Comparison of ENCODE assay signal across 22 mouse cellular contexts in genomic region chr5:115955131-115955530, GRCm38 (mm10).
DNase-seq lines count a peak whose midpoint lies in the region; ATAC-seq lines count a peak whose summit lies in the region.
"Had no signal": no experiment of that assay in that cellular context is flagged by ENCODE, and none has a peak within 500 bp of the region (broad histone marks: within the 10 kb centered on the region; RNA-seq: fewer than 3 reads in every experiment).

No protein-coding gene starts in this region.

- intact Hi-C loops in left cerebral cortex, postnatal 25 days (cut with DNase I), result no loop called here

- no peak for DNase-seq in frontal cortex, postnatal 25 days (ENCODE audit: low spot score in 2 of 2)
- peak; percentile 81 for DNase-seq in right cerebral cortex, adult 18-20 months
- DNase-seq in right cerebral cortex, postnatal 4 days, result no peak
- peak; percentile 52 to 89 for DNase-seq in left cerebral cortex, postnatal 25 days (ENCODE audit: low spot score in 2 of 2)
- peak; percentile 52 to 79 for DNase-seq in right cerebral cortex, postnatal 36 days (ENCODE audit: low spot score in 2 of 2)
- no peak for DNase-seq in embryonic facial prominence, embryonic 10.5 days (ENCODE audit: low spot score)
- DNase-seq in forebrain, embryonic 10.5 days (ENCODE audit: extremely low spot score, low spot score), result no peak
- DNase-seq: cerebellum, adult 11 months; cerebellum, postnatal 25 days; heart, adult 11 months; heart, postnatal 14 days; kidney, adult 2 months; kidney, postnatal 10 days; lung, adult 2 months; retina, postnatal 1 day had no signal

- H3K4me3 ChIP-seq in embryonic facial prominence, embryonic 10.5 days, result no peak overlapping the region
- no peak overlapping the region for H3K4me3 ChIP-seq in forebrain, embryonic 10.5 days
- H3K4me3 ChIP-seq: forebrain, embryonic 13.5 days; heart, embryonic 12.5 days; hindbrain, embryonic 12.5 days; stomach, embryonic 15.5 days had no signal

- H3K27me3 ChIP-seq in embryonic facial prominence, embryonic 10.5 days (replicated peaks; ENCODE audit: low read depth, poor library complexity, severe bottlenecking), result no peaks in the 10 kb centered on the region
- no peaks in the 10 kb centered on the region for H3K27me3 ChIP-seq in forebrain, embryonic 10.5 days (ENCODE audit: poor library complexity, severe bottlenecking)
- H3K27me3 ChIP-seq: forebrain, embryonic 13.5 days; heart, embryonic 12.5 days; hindbrain, embryonic 12.5 days; Patski; stomach, embryonic 15.5 days had no signal

- H3K27ac ChIP-seq in embryonic facial prominence, embryonic 10.5 days (replicated peaks), result no peak overlapping the region
- no peak overlapping the region for H3K27ac ChIP-seq in forebrain, embryonic 10.5 days
- H3K27ac ChIP-seq: forebrain, embryonic 13.5 days; hindbrain, embryonic 12.5 days; stomach, embryonic 15.5 days had no signal

- H3K36me3 ChIP-seq in embryonic facial prominence, embryonic 10.5 days (replicated peaks), result peaks cover 88% of the 10 kb centered on the region
- peaks cover 92% of the 10 kb centered on the region for H3K36me3 ChIP-seq in forebrain, embryonic 10.5 days (replicated peaks)

- peaks cover 1% of the 10 kb centered on the region; the same call in 1 of the 2 replicates for H3K4me1 ChIP-seq in embryonic facial prominence, embryonic 10.5 days
- H3K4me1 ChIP-seq in forebrain, embryonic 10.5 days, result no peaks in the 10 kb centered on the region
- H3K4me1 ChIP-seq: forebrain, embryonic 13.5 days; heart, embryonic 12.5 days; hindbrain, embryonic 12.5 days; stomach, embryonic 15.5 days had no signal

- peaks cover 10% of the 10 kb centered on the region; the same call in 1 of the 2 replicates for H3K9me3 ChIP-seq in embryonic facial prominence, embryonic 10.5 days
- H3K9me3 ChIP-seq in forebrain, embryonic 10.5 days, result peaks cover 27% of the 10 kb centered on the region
- H3K9me3 ChIP-seq: stomach, embryonic 15.5 days had no signal

- WGBS in embryonic facial prominence, embryonic 10.5 days, result 97% methylated on average over 14 of the region's 14 CpGs
- 96% methylated on average over 14 of the region's 14 CpGs for WGBS in forebrain, embryonic 10.5 days

- ATAC-seq in frontal cortex, adult (ENCODE audit: low TSS enrichment), result peak; percentile 83
- ATAC-seq: CD4-positive, CD25-positive, alpha-beta regulatory T cell, adult 4 months; forebrain, embryonic 13.5 days; Patski had no signal

Comparison
In these comparisons a context has a peak if more than half of its experiments do, and no peak if none do; other contexts are left out.
1. DNase-seq: peak in right cerebral cortex, adult 18-20 months (single experiment), left cerebral cortex, postnatal 25 days (2 of 2) and right cerebral cortex, postnatal 36 days (2 of 2); none in frontal cortex, postnatal 25 days (0 of 2), right cerebral cortex, postnatal 4 days (single experiment), embryonic facial prominence, embryonic 10.5 days (single experiment) and forebrain, embryonic 10.5 days (single experiment).